ENCODE assay signal across 18 mouse cellular contexts in genomic region chr1:139346030-139346601, GRCm38 (mm10). TPM values are rescaled to one million over a fixed set of nuclear protein-coding genes. Genes with fewer than 3 reads are reported as not detected.
DNase-seq lines count a peak whose midpoint lies in the region; ATAC-seq lines count a peak whose summit lies in the region.
"Had no signal": no experiment of that assay in that cellular context is flagged by ENCODE, and none has a peak within 500 bp of the region (broad histone marks: within the 10 kb centered on the region; RNA-seq: fewer than 3 reads in every experiment).

No protein-coding gene starts in this region.

- DNase-seq in embryonic facial prominence, embryonic 10.5 days (ENCODE audit: low spot score) = no peak
- DNase-seq in hindbrain, embryonic 10.5 days (ENCODE audit: low spot score) = no peak
- DNase-seq in midbrain, embryonic 11.5 days (ENCODE audit: low spot score, missing footprints) = no peak
- no peak for DNase-seq in thymus, postnatal 25 days
- no peak for DNase-seq in heart, postnatal 36 days
- DNase-seq in thymus, postnatal 36 days = no peak
- DNase-seq: cerebellum, adult 11-12 months; gastrocnemius, postnatal 25 days; heart, postnatal 4 days; kidney, adult 18-20 months; kidney, postnatal 14 days; liver, embryonic 13.5 days had no signal

- no peaks in the 10 kb centered on the region for H3K9me3 ChIP-seq in embryonic facial prominence, embryonic 13.5 days
- H3K9me3 ChIP-seq in embryonic facial prominence, embryonic 10.5 days = no peaks in the 10 kb centered on the region
- H3K9me3 ChIP-seq in hindbrain, embryonic 10.5 days = no peaks in the 10 kb centered on the region
- H3K9me3 ChIP-seq in midbrain, embryonic 11.5 days (ENCODE audit: control insufficient read depth, low read length) = no peaks in the 10 kb centered on the region
- H3K9me3 ChIP-seq in neural tube, embryonic 14.5 days (ENCODE audit: control insufficient read depth, low read length) = no peaks in the 10 kb centered on the region
- H3K9me3 ChIP-seq: heart, embryonic 10.5 days; liver, embryonic 13.5 days had no signal

- 0 out of 2 replicates have a peak, but pooled peaks have one; percentile 32 for ATAC-seq in embryonic facial prominence, embryonic 13.5 days (ENCODE audit: insufficient number of reproducible peaks, insufficient read depth, low FRiP score, low TSS enrichment, low read depth)
- peak; percentile 19; the same call in 1 of the 2 replicates for ATAC-seq in midbrain, embryonic 11.5 days (ENCODE audit: low FRiP score)
- peak; percentile 59 for ATAC-seq in neural tube, embryonic 14.5 days (ENCODE audit: low read depth)
- ATAC-seq: activated CD4-positive, CD25-positive, alpha-beta regulatory T cell, adult 4 months had no signal

- 54% methylated on average over 6 of the region's 6 CpGs for WGBS in embryonic facial prominence, embryonic 13.5 days
- 71% methylated on average over 6 of the region's 6 CpGs for WGBS in embryonic facial prominence, embryonic 10.5 days
- WGBS in hindbrain, embryonic 10.5 days = 66% methylated on average over 6 of the region's 6 CpGs
- 72% methylated on average over 6 of the region's 6 CpGs for WGBS in midbrain, embryonic 11.5 days
- WGBS in neural tube, embryonic 14.5 days = 49% methylated on average over 6 of the region's 6 CpGs

- peak overlapping the region; percentile 3; the same call in 1 of the 2 replicates for H3K27ac ChIP-seq in embryonic facial prominence, embryonic 13.5 days
- no peak overlapping the region for H3K27ac ChIP-seq in embryonic facial prominence, embryonic 10.5 days (replicated peaks)
- H3K27ac ChIP-seq in hindbrain, embryonic 10.5 days = peak overlapping the region; percentile 23; the same call in 1 of the 2 replicates
- H3K27ac ChIP-seq in midbrain, embryonic 11.5 days (ENCODE audit: low read depth, low read length) = no peak overlapping the region
- H3K27ac ChIP-seq in neural tube, embryonic 14.5 days (ENCODE audit: low read depth, low read length) = peak overlapping the region; percentile 13
- H3K27ac ChIP-seq: heart, embryonic 10.5 days; liver, embryonic 13.5 days had no signal

- no peak overlapping the region for H3K4me2 ChIP-seq in embryonic facial prominence, embryonic 13.5 days
- no peak overlapping the region for H3K4me2 ChIP-seq in midbrain, embryonic 11.5 days
- H3K4me2 ChIP-seq in neural tube, embryonic 14.5 days (ENCODE audit: low read depth, low read length) = no peak overlapping the region
- H3K4me2 ChIP-seq: liver, embryonic 13.5 days had no signal

- no peak overlapping the region for H3K9ac ChIP-seq in embryonic facial prominence, embryonic 13.5 days
- no peak overlapping the region for H3K9ac ChIP-seq in midbrain, embryonic 11.5 days (ENCODE audit: low read length)
- H3K9ac ChIP-seq in neural tube, embryonic 14.5 days (replicated peaks; ENCODE audit: low read depth, low read length) = no peak overlapping the region
- H3K9ac ChIP-seq: liver, embryonic 13.5 days had no signal

- intact Hi-C loops in heart, postnatal 36 days (cut with DNase I) = no loop called here

- H3K27me3 ChIP-seq in embryonic facial prominence, embryonic 13.5 days = no peaks in the 10 kb centered on the region
- H3K27me3 ChIP-seq in embryonic facial prominence, embryonic 10.5 days (replicated peaks; ENCODE audit: low read depth, poor library complexity, severe bottlenecking) = no peaks in the 10 kb centered on the region
- H3K27me3 ChIP-seq in hindbrain, embryonic 10.5 days (ENCODE audit: insufficient read depth, poor library complexity, severe bottlenecking) = no peaks in the 10 kb centered on the region
- H3K27me3 ChIP-seq in midbrain, embryonic 11.5 days (ENCODE audit: control insufficient read depth, insufficient read depth, low read length) = no peaks in the 10 kb centered on the region
- no peaks in the 10 kb centered on the region for H3K27me3 ChIP-seq in neural tube, embryonic 14.5 days (ENCODE audit: control insufficient read depth, insufficient read depth, low read length)
- H3K27me3 ChIP-seq: liver, embryonic 13.5 days had no signal

- peaks cover 10% of the 10 kb centered on the region for H3K4me1 ChIP-seq in embryonic facial prominence, embryonic 13.5 days
- peaks cover 6% of the 10 kb centered on the region; the same call in 1 of the 2 replicates for H3K4me1 ChIP-seq in embryonic facial prominence, embryonic 10.5 days
- peaks cover 13% of the 10 kb centered on the region for H3K4me1 ChIP-seq in hindbrain, embryonic 10.5 days (replicated peaks)
- H3K4me1 ChIP-seq in midbrain, embryonic 11.5 days (ENCODE audit: control insufficient read depth, insufficient read depth, low read length) = peaks cover 11% of the 10 kb centered on the region; the same call in 1 of the 2 replicates
- peaks cover 3% of the 10 kb centered on the region; the same call in 1 of the 2 replicates for H3K4me1 ChIP-seq in neural tube, embryonic 14.5 days (ENCODE audit: control insufficient read depth, insufficient read depth, low read length)
- H3K4me1 ChIP-seq: liver, embryonic 13.5 days had no signal

- H3K4me3 ChIP-seq in embryonic facial prominence, embryonic 13.5 days = no peak overlapping the region
- H3K4me3 ChIP-seq in embryonic facial prominence, embryonic 10.5 days = no peak overlapping the region
- H3K4me3 ChIP-seq in hindbrain, embryonic 10.5 days = no peak overlapping the region
- H3K4me3 ChIP-seq in midbrain, embryonic 11.5 days (ENCODE audit: low read depth, low read length) = no peak overlapping the region
- no peak overlapping the region for H3K4me3 ChIP-seq in neural tube, embryonic 14.5 days (ENCODE audit: low read depth, low read length)
- H3K4me3 ChIP-seq: heart, embryonic 10.5 days; liver, embryonic 13.5 days had no signal

- no peaks in the 10 kb centered on the region for H3K36me3 ChIP-seq in embryonic facial prominence, embryonic 13.5 days
- no peaks in the 10 kb centered on the region for H3K36me3 ChIP-seq in embryonic facial prominence, embryonic 10.5 days (replicated peaks)
- no peaks in the 10 kb centered on the region for H3K36me3 ChIP-seq in hindbrain, embryonic 10.5 days
- H3K36me3 ChIP-seq in midbrain, embryonic 11.5 days (ENCODE audit: control insufficient read depth, insufficient read depth, low read length) = no peaks in the 10 kb centered on the region
- no peaks in the 10 kb centered on the region for H3K36me3 ChIP-seq in neural tube, embryonic 14.5 days (ENCODE audit: control insufficient read depth, insufficient read depth, low read length)
- H3K36me3 ChIP-seq: heart, embryonic 10.5 days; liver, embryonic 13.5 days had no signal

RNA-seq across cellular contexts. Expression of gene Crb1, which starts 30.8 kb away (rescaled TPM):
- 0.08 TPM in 1 of 2 replicates, not detected in the other for polyA plus RNA-seq in embryonic facial prominence, embryonic 13.5 days (2015; fragmentation: Nextera tagmentation; extraction: Ambion mirVana)
- polyA plus RNA-seq in embryonic facial prominence, embryonic 10.5 days (2016; fragmentation: Nextera tagmentation; extraction: Ambion mirVana) = 0.25 and 0.38 TPM in 2 replicates
- 1.3 and 1.7 TPM in 2 replicates for polyA plus RNA-seq in hindbrain, embryonic 10.5 days (2016; fragmentation: Nextera tagmentation; extraction: Ambion mirVana)
- 2.0 and 2.5 TPM in 2 replicates for polyA plus RNA-seq in midbrain, embryonic 11.5 days (2014; fragmentation: Nextera tagmentation; extraction: Ambion mirVana)
- 1.1 and 1.5 TPM in 2 replicates for polyA plus RNA-seq in neural tube, embryonic 14.5 days (2014; fragmentation: Nextera tagmentation; extraction: Ambion mirVana)
- under 1 TPM; 0.30 to 0.36 TPM for total RNA-seq in heart, postnatal 36 days (2021)
- total RNA-seq: gastrocnemius, postnatal 25 days; megakaryocyte, adult 5-6 weeks had no signal
- polyA plus RNA-seq: activated CD4-positive, CD25-positive, alpha-beta regulatory T cell, adult 4 months; liver, embryonic 13.5 days; thymus, postnatal 0 days had no signal

Comparison
In these comparisons a context has a peak if more than half of its experiments do, and no peak if none do; other contexts are left out.
1. H3K27ac ChIP-seq: peak in embryonic facial prominence, embryonic 13.5 days (single experiment), hindbrain, embryonic 10.5 days (single experiment) and neural tube, embryonic 14.5 days (single experiment); none in embryonic facial prominence, embryonic 10.5 days (single experiment) and midbrain, embryonic 11.5 days (single experiment).
2. Peak in every context shown above with its lines, with median percentiles within 50 percentile points of each other: ATAC-seq.